Mouse (Mus musculus) heart, embryonic 10.5 days (tissue): ENCODE results near the gene Rbms3. TPM values are rescaled to one million over a fixed set of nuclear protein-coding genes. Genes with fewer than 3 reads are reported as not detected.
A peak's percentile ranks its signal among the peaks of the same experiment; 100 is the strongest.

Experiments used
- DNase-seq: peaks from one replicate; pipeline ENCODE4 v3.0.0-alpha.2; 2017; ENCODE audit warnings: low spot score
- H3K27ac ChIP-seq: fragments of 300-500 bp; sonication (generic); 2 replicates; pipeline ENCODE4 v1.5.1; 2016; ENCODE audit warnings: mild to moderate bottlenecking
- H3K27me3 ChIP-seq: fragments of 300-500 bp; sonication (generic); 2 replicates; pipeline ENCODE4 v1.6.1; 2016; ENCODE audit warnings: mild to moderate bottlenecking; ENCODE audit not compliant: poor library complexity, insufficient read depth, severe bottlenecking
- H3K36me3 ChIP-seq: fragments of 300-500 bp; sonication (generic); 2 replicates; pipeline ENCODE4 v1.6.1; 2016; ENCODE audit warnings: mild to moderate bottlenecking, moderate library complexity
- H3K4me1 ChIP-seq: fragments of 300-500 bp; sonication (generic); 2 replicates; pipeline ENCODE4 v1.6.1; 2016; ENCODE audit warnings: mild to moderate bottlenecking
- H3K4me3 ChIP-seq: fragments of 300-500 bp; sonication (generic); 2 replicates; pipeline ENCODE4 v1.5.1; 2016; ENCODE audit warnings: mild to moderate bottlenecking, moderate library complexity
- H3K9me3 ChIP-seq: fragments of 300-500 bp; sonication (generic); 2 replicates; pipeline ENCODE4 v1.6.1; 2016; ENCODE audit warnings: mild to moderate bottlenecking, moderate library complexity
- WGBS: fragments of 180-500 bp; shearing (Covaris S2); methylation state at CpG from one replicate; pipeline ENCODE4 v1.1.7; 2016; 5-methylcytosine and 5-hydroxymethylcytosine counted together
- polyA plus RNA-seq: library from polyadenylated mRNA; unstranded; fragments of >200 nt; fragmentation: Nextera tagmentation; extraction: Ambion mirVana; gene quantifications from 2 replicates; pipeline ENCODE4 v1.2.1, GENCODE M21; 2016

Rbms3 gene
- polyA plus RNA-seq, 1 experiment from 2014 or later: 37.5 TPM

GRCm38 (mm10) chr9:117089409-117090147 is 540.1 kb downstream of the Rbms3 start:
- H3K4me1 ChIP-seq: no peaks in the 10 kb centered on the region
- H3K36me3 ChIP-seq: peaks cover 4% of the 10 kb centered on the region; the same call in 1 of the 2 replicates
- no peaks in the 10 kb centered on the region for H3K27me3 ChIP-seq
- no peak for DNase-seq
- H3K4me3 ChIP-seq: no peak overlapping the region
- no peak overlapping the region for H3K27ac ChIP-seq
- 92% methylated on average over 12 of the region's 12 CpGs for WGBS
- no peaks in the 10 kb centered on the region for H3K9me3 ChIP-seq

GRCm38 (mm10) chr9:117088309-117088708 is 541.4 kb downstream of the Rbms3 start:
- Histone ChIP-seq H3K9me3 (no peaks in the 10 kb centered on the region), H3K4me3 (no peak overlapping the region), H3K27ac (no peak overlapping the region), H3K36me3 (peaks cover 4% of the 10 kb centered on the region; the same call in 1 of the 2 replicates), H3K27me3 (no peaks in the 10 kb centered on the region), H3K4me1 (no peaks in the 10 kb centered on the region)
- 91% methylated on average over 6 of the region's 6 CpGs for WGBS
- no peak for DNase-seq

- Histone ChIP-seq H3K4me3 (no peak overlapping the region), H3K27me3 (no peaks in the 10 kb centered on the region), H3K4me1 (no peaks in the 10 kb centered on the region), H3K36me3 (peaks cover 4% of the 10 kb centered on the region; the same call in 1 of the 2 replicates), H3K27ac (no peak overlapping the region), H3K9me3 (no peaks in the 10 kb centered on the region)
- 80% methylated on average over 9 of the region's 9 CpGs for WGBS
- DNase-seq: peak; percentile 64
Measured at GRCm38 (mm10) chr9:117085706-117086105, 544.0 kb downstream of the Rbms3 start.

GRCm38 (mm10) chr9:117084471-117084870 is 545.2 kb downstream of the Rbms3 start:
- 92% methylated on average over 2 of the region's 2 CpGs for WGBS
- peak; percentile 52 for DNase-seq
- Histone ChIP-seq H3K9me3 (no peaks in the 10 kb centered on the region), H3K4me3 (no peak overlapping the region), H3K27me3 (no peaks in the 10 kb centered on the region), H3K36me3 (peaks cover 8% of the 10 kb centered on the region), H3K4me1 (no peaks in the 10 kb centered on the region), H3K27ac (no peak overlapping the region)

- WGBS: 66% methylated on average over 8 of the region's 8 CpGs
- no peak overlapping the region for H3K27ac ChIP-seq
- no peaks in the 10 kb centered on the region for H3K9me3 ChIP-seq
- peaks cover 5% of the 10 kb centered on the region; the same call in 1 of the 2 replicates for H3K36me3 ChIP-seq
- no peaks in the 10 kb centered on the region for H3K27me3 ChIP-seq
- 0 out of 2 replicates have a peak, but pooled peaks cover 9% of the 10 kb centered on the region for H3K4me1 ChIP-seq
- peak; percentile 51 for DNase-seq
- no peak overlapping the region for H3K4me3 ChIP-seq
Measured at GRCm38 (mm10) chr9:117079471-117079870, 550.2 kb downstream of the Rbms3 start.

- H3K4me3 ChIP-seq: no peak overlapping the region
- 55% methylated on average over 7 of the region's 7 CpGs for WGBS
- H3K27me3 ChIP-seq: no peaks in the 10 kb centered on the region
- peak; percentile 59 for DNase-seq
- H3K27ac ChIP-seq: no peak overlapping the region; the same call in 1 of the 2 replicates
- no peaks in the 10 kb centered on the region for H3K9me3 ChIP-seq
- H3K4me1 ChIP-seq: peaks cover 22% of the 10 kb centered on the region
- peaks cover 5% of the 10 kb centered on the region; the same call in 1 of the 2 replicates for H3K36me3 ChIP-seq
Measured at GRCm38 (mm10) chr9:117077548-117077947, 552.2 kb downstream of the Rbms3 start.

GRCm38 (mm10) chr9:117076785-117077184 is 552.9 kb downstream of the Rbms3 start:
- Histone ChIP-seq H3K4me1 (peaks cover 25% of the 10 kb centered on the region), H3K27me3 (no peaks in the 10 kb centered on the region), H3K36me3 (peaks cover 5% of the 10 kb centered on the region; the same call in 1 of the 2 replicates), H3K27ac (peak overlapping the region; percentile 52), H3K4me3 (no peak overlapping the region), H3K9me3 (no peaks in the 10 kb centered on the region)
- 43% methylated on average over 8 of the region's 8 CpGs for WGBS
- peak; percentile 45 for DNase-seq

- no peak overlapping the region for H3K4me3 ChIP-seq
- WGBS: 18% methylated on average over 2 of the region's 2 CpGs
- H3K9me3 ChIP-seq: no peaks in the 10 kb centered on the region
- no peaks in the 10 kb centered on the region for H3K27me3 ChIP-seq
- H3K27ac ChIP-seq: no peak overlapping the region
- peak; percentile 61 for DNase-seq
- peaks cover 17% of the 10 kb centered on the region for H3K4me1 ChIP-seq
- H3K36me3 ChIP-seq: no peaks in the 10 kb centered on the region
Measured at GRCm38 (mm10) chr9:117072433-117073099, 557.1 kb downstream of the Rbms3 start.

GRCm38 (mm10) chr9:117070616-117071015 is 559.1 kb downstream of the Rbms3 start:
- H3K36me3 ChIP-seq: peaks cover 4% of the 10 kb centered on the region; the same call in 1 of the 2 replicates
- H3K27me3 ChIP-seq: no peaks in the 10 kb centered on the region
- H3K27ac ChIP-seq: no peak overlapping the region
- WGBS: 80% methylated on average over 2 of the region's 2 CpGs
- no peak overlapping the region for H3K4me3 ChIP-seq
- no peak for DNase-seq
- H3K9me3 ChIP-seq: no peaks in the 10 kb centered on the region
- H3K4me1 ChIP-seq: peaks cover 16% of the 10 kb centered on the region

- no peaks in the 10 kb centered on the region for H3K9me3 ChIP-seq
- no peak overlapping the region for H3K4me3 ChIP-seq
- H3K27me3 ChIP-seq: no peaks in the 10 kb centered on the region
- no peak overlapping the region for H3K27ac ChIP-seq
- H3K36me3 ChIP-seq: peaks cover 4% of the 10 kb centered on the region; the same call in 1 of the 2 replicates
- 90% methylated on average over 1 of the region's 1 CpGs for WGBS
- peaks cover 16% of the 10 kb centered on the region for H3K4me1 ChIP-seq
- no peak for DNase-seq
Measured at GRCm38 (mm10) chr9:117069232-117069631, 560.5 kb downstream of the Rbms3 start.

GRCm38 (mm10) chr9:117067703-117068419 is 561.9 kb downstream of the Rbms3 start:
- Histone ChIP-seq H3K27ac (no peak overlapping the region), H3K9me3 (no peaks in the 10 kb centered on the region), H3K4me1 (peaks cover 6% of the 10 kb centered on the region), H3K36me3 (peaks cover 4% of the 10 kb centered on the region; the same call in 1 of the 2 replicates), H3K4me3 (no peak overlapping the region), H3K27me3 (no peaks in the 10 kb centered on the region)
- no peak for DNase-seq
- WGBS: 85% methylated on average over 11 of the region's 11 CpGs

GRCm38 (mm10) chr9:117066502-117066901 is 563.2 kb downstream of the Rbms3 start:
- Histone ChIP-seq H3K4me3 (no peak overlapping the region), H3K9me3 (no peaks in the 10 kb centered on the region), H3K27me3 (no peaks in the 10 kb centered on the region), H3K27ac (no peak overlapping the region), H3K4me1 (no peaks in the 10 kb centered on the region), H3K36me3 (peaks cover 4% of the 10 kb centered on the region; the same call in 1 of the 2 replicates)
- DNase-seq: no peak
- 77% methylated on average over 3 of the region's 3 CpGs for WGBS
